Comparison of ENCODE assay signal across 8 mouse cellular contexts in genomic region chr19:43523551-43523950, GRCm38 (mm10). TPM values are rescaled to one million over a fixed set of nuclear protein-coding genes. Genes with fewer than 3 reads are reported as not detected.
A peak's percentile ranks its signal among the peaks of the same experiment; 100 is the strongest.
DNase-seq lines count a peak whose midpoint lies in the region; ATAC-seq and TF ChIP-seq lines count a peak whose summit lies in the region.

No protein-coding gene starts in this region.

- intact Hi-C loops in left cerebral cortex, postnatal 25 days (cut with DNase I) = no loop called here

- H3K9me3 ChIP-seq in E14TG2a.4 (ENCODE audit: low read length) = no peaks in the 10 kb centered on the region
- no peaks in the 10 kb centered on the region for H3K9me3 ChIP-seq in heart, embryonic 15.5 days (replicated peaks)
- H3K9me3 ChIP-seq in midbrain, embryonic 13.5 days = no peaks in the 10 kb centered on the region

- ATAC-seq in common myeloid progenitor, adult 5-6 weeks (replicated peaks; ENCODE audit: low read depth, poor library complexity, severe bottlenecking) = 0 out of 2 replicates have a peak, but pooled peaks have one; percentile 9
- ATAC-seq in heart, embryonic 15.5 days (replicated peaks; ENCODE audit: insufficient number of reproducible peaks, insufficient read depth, low FRiP score, low read depth) = no peak
- ATAC-seq in midbrain, embryonic 13.5 days = no peak

- peaks cover 31% of the 10 kb centered on the region for H3K36me3 ChIP-seq in E14TG2a.4 (ENCODE audit: insufficient read depth, low read length)
- H3K36me3 ChIP-seq in heart, embryonic 15.5 days = no peaks in the 10 kb centered on the region
- H3K36me3 ChIP-seq in midbrain, embryonic 13.5 days = no peaks in the 10 kb centered on the region

- peak overlapping the region; percentile 66 for H3K9ac ChIP-seq in heart, embryonic 15.5 days
- H3K9ac ChIP-seq in midbrain, embryonic 13.5 days (replicated peaks) = peak overlapping the region; percentile 67

- 5% methylated on average over 12 of the region's 12 CpGs for WGBS in heart, embryonic 15.5 days
- WGBS in midbrain, embryonic 13.5 days = 7% methylated on average over 12 of the region's 12 CpGs

- TF ChIP-seq CTCF in E14TG2a.4 (conservative IDR thresholded peaks at IDR 0.05; ENCODE audit: low read length) = no peak

- H3K4me1 ChIP-seq in E14TG2a.4 (replicated peaks; ENCODE audit: low read depth, low read length) = peaks cover 75% of the 10 kb centered on the region
- peaks cover 42% of the 10 kb centered on the region for H3K4me1 ChIP-seq in heart, embryonic 15.5 days (replicated peaks)
- H3K4me1 ChIP-seq in midbrain, embryonic 13.5 days (replicated peaks) = peaks cover 44% of the 10 kb centered on the region

- DNase-seq in A20 (ENCODE audit: low read depth, low spot score) = peak; percentile 90
- DNase-seq in left cerebral cortex, postnatal 25 days (ENCODE audit: low spot score in 2 of 2) = peak; percentile 54 to 65
- peak; percentile 60 to 63 for DNase-seq in spleen, postnatal 36 days (ENCODE audit: low spot score in 2 of 2)
- no peak for DNase-seq in ovary, postnatal 10 days (ENCODE audit: low spot score)

- peak overlapping the region; percentile 95 for H3K4me3 ChIP-seq in E14TG2a.4 (replicated peaks; ENCODE audit: low read length)
- peak overlapping the region; percentile 84 for H3K4me3 ChIP-seq in heart, embryonic 15.5 days
- peak overlapping the region; percentile 64 for H3K4me3 ChIP-seq in midbrain, embryonic 13.5 days (replicated peaks)

- H3K4me2 ChIP-seq in heart, embryonic 15.5 days = peak overlapping the region; percentile 79
- peak overlapping the region; percentile 67 for H3K4me2 ChIP-seq in midbrain, embryonic 13.5 days (replicated peaks)

- H3K27me3 ChIP-seq in E14TG2a.4 (ENCODE audit: insufficient read depth, low read length) = no peaks in the 10 kb centered on the region
- no peaks in the 10 kb centered on the region for H3K27me3 ChIP-seq in heart, embryonic 15.5 days
- peaks cover 15% of the 10 kb centered on the region; the same call in 1 of the 2 replicates for H3K27me3 ChIP-seq in midbrain, embryonic 13.5 days

- peak overlapping the region; percentile 89 for H3K27ac ChIP-seq in heart, embryonic 15.5 days
- H3K27ac ChIP-seq in midbrain, embryonic 13.5 days = no peak overlapping the region

RNA-seq across cellular contexts. Expression of gene Got1, which starts 0.9 kb away (rescaled TPM):
- 18.0 and 20.6 TPM in 2 replicates for total RNA-seq in common myeloid progenitor, adult 5-6 weeks (2017)
- polyA plus RNA-seq in heart, embryonic 15.5 days (2015; fragmentation: Nextera tagmentation; extraction: Ambion mirVana) = 189 and 233 TPM in 2 replicates
- total RNA-seq in left cerebral cortex, postnatal 25 days (2021) = 100 to 1,000 TPM; 340 to 351 TPM
- 67.3 and 73.2 TPM in 2 replicates for polyA plus RNA-seq in midbrain, embryonic 13.5 days (2015; fragmentation: Nextera tagmentation; extraction: Ambion mirVana)

Comparison
In these comparisons a context has a peak if more than half of its experiments do, and no peak if none do; other contexts are left out.
1. RNA of gene Got1, which starts 0.9 kb away (total RNA-seq): 340 to 351 TPM in left cerebral cortex, postnatal 25 days; 18.0 to 20.6 TPM in common myeloid progenitor, adult 5-6 weeks; every median in the first group is over 10 times any median in the second.
2. Peak in every context shown above with its lines, with median percentiles within 50 percentile points of each other: H3K4me3 ChIP-seq.